Mouse (Mus musculus): ENCODE measurements at regions not wholly inside any gene's neighbourhood (a gene's known extent, or its start where the extent isn't known, plus 50 kb on each side); places are given as distances from the start of the nearest gene placed in this dataset.

GRCm38 (mm10) chr4:56035543-56035942 lies 503.3 kb upstream of the Klf4 start:
- TF ChIP-seq CHD2 (IDR thresholded peaks at IDR 0.05; ENCODE audit: low read depth, low read length) (no peak), HCFC1 (IDR thresholded peaks at IDR 0.05; ENCODE audit: borderline replicate concordance, insufficient read depth, low read length) (no peak), ZC3H11A (IDR thresholded peaks at IDR 0.05; ENCODE audit: borderline replicate concordance, low read depth, low read length) (no peak), MAFK (IDR thresholded peaks at IDR 0.05; ENCODE audit: insufficient read depth, low read depth, low read length) (no peak)
